33 mouse cellular contexts compared by ENCODE assay signal in genomic region chr13:112457366-112457765, GRCm38 (mm10). TPM values are rescaled to one million over a fixed set of nuclear protein-coding genes. Genes with fewer than 3 reads are reported as not detected.
DNase-seq lines count a peak whose midpoint lies in the region; ATAC-seq and TF ChIP-seq lines count a peak whose summit lies in the region.
"Had no signal": no experiment of that assay in that cellular context is flagged by ENCODE, and none has a peak within 500 bp of the region (broad histone marks: within the 10 kb centered on the region; RNA-seq: fewer than 3 reads in every experiment).

No protein-coding gene starts in this region.

- intact Hi-C loops in heart, postnatal 36 days (cut with DNase I), result no loop called here

- no peak overlapping the region for H3K4me3 ChIP-seq in heart, embryonic 13.5 days
- no peak overlapping the region for H3K4me3 ChIP-seq in kidney, embryonic 15.5 days (replicated peaks)
- no peak overlapping the region for H3K4me3 ChIP-seq in kidney, embryonic 14.5 days (ENCODE audit: low read length)
- no peak overlapping the region for H3K4me3 ChIP-seq in lung, embryonic 14.5 days (ENCODE audit: low read depth, low read length)
- H3K4me3 ChIP-seq: embryonic facial prominence, embryonic 12.5 days; erythroblast, embryonic 14.5 days; gastrocnemius, adult 2 months; hindbrain, embryonic 10.5 days; hindbrain, embryonic 15.5 days; myocyte; neural tube, embryonic 12.5 days had no signal

- peak overlapping the region; percentile 54; the same call in 1 of the 2 replicates for H3K27ac ChIP-seq in heart, embryonic 13.5 days (replicated peaks)
- H3K27ac ChIP-seq in kidney, embryonic 15.5 days, result peak overlapping the region; percentile 82
- no peak overlapping the region; the same call in 1 of the 2 replicates for H3K27ac ChIP-seq in kidney, embryonic 14.5 days (ENCODE audit: low read depth, low read length)
- peak overlapping the region; percentile 42; the same call in 1 of the 2 replicates for H3K27ac ChIP-seq in lung, embryonic 14.5 days (ENCODE audit: low read depth)
- H3K27ac ChIP-seq: gastrocnemius, adult 2 months; hindbrain, embryonic 10.5 days; hindbrain, embryonic 15.5 days; neural tube, embryonic 12.5 days had no signal

- ATAC-seq in heart, embryonic 13.5 days (ENCODE audit: extremely low read depth, insufficient number of reproducible peaks, low FRiP score, low TSS enrichment), result no peak
- ATAC-seq in kidney, embryonic 15.5 days (replicated peaks; ENCODE audit: low FRiP score), result no peak
- no peak for ATAC-seq in kidney, embryonic 14.5 days (ENCODE audit: low FRiP score, low TSS enrichment)
- ATAC-seq in lung, embryonic 14.5 days (ENCODE audit: insufficient read depth), result no peak
- ATAC-seq: forebrain, embryonic 16.5 days; inflammation-experienced regulatory T-cells, adult 6 months; midbrain, embryonic 16.5 days; Patski had no signal

- H3K4me1 ChIP-seq in heart, embryonic 13.5 days, result peaks cover 14% of the 10 kb centered on the region
- H3K4me1 ChIP-seq in kidney, embryonic 15.5 days, result peaks cover 8% of the 10 kb centered on the region; the same call in 1 of the 2 replicates
- no peaks in the 10 kb centered on the region for H3K4me1 ChIP-seq in kidney, embryonic 14.5 days (ENCODE audit: control insufficient read depth, insufficient read depth, low read length)
- H3K4me1 ChIP-seq in lung, embryonic 14.5 days (ENCODE audit: insufficient read depth), result 0 out of 2 replicates have a peak, but pooled peaks cover 5% of the 10 kb centered on the region
- H3K4me1 ChIP-seq: embryonic facial prominence, embryonic 12.5 days; hindbrain, embryonic 10.5 days; hindbrain, embryonic 15.5 days; neural tube, embryonic 12.5 days had no signal

- no peak for TF ChIP-seq CTCF in lung, embryonic 14.5 days (IDR thresholded peaks at IDR 0.05; ENCODE audit: low read depth)

- H3K36me3 ChIP-seq in heart, embryonic 13.5 days, result no peaks in the 10 kb centered on the region
- H3K36me3 ChIP-seq in kidney, embryonic 15.5 days, result no peaks in the 10 kb centered on the region
- H3K36me3 ChIP-seq in kidney, embryonic 14.5 days (ENCODE audit: control insufficient read depth, insufficient read depth, low read length), result no peaks in the 10 kb centered on the region
- H3K36me3 ChIP-seq in lung, embryonic 14.5 days (ENCODE audit: insufficient read depth), result no peaks in the 10 kb centered on the region
- H3K36me3 ChIP-seq: embryonic facial prominence, embryonic 12.5 days; G1E; hindbrain, embryonic 10.5 days; hindbrain, embryonic 15.5 days; neural tube, embryonic 12.5 days had no signal

- no peak overlapping the region for H3K9ac ChIP-seq in heart, embryonic 13.5 days
- H3K9ac ChIP-seq in kidney, embryonic 15.5 days, result no peak overlapping the region
- no peak overlapping the region for H3K9ac ChIP-seq in kidney, embryonic 14.5 days (ENCODE audit: low read depth, low read length)
- no peak overlapping the region for H3K9ac ChIP-seq in lung, embryonic 14.5 days
- H3K9ac ChIP-seq: embryonic facial prominence, embryonic 12.5 days; hindbrain, embryonic 15.5 days; neural tube, embryonic 12.5 days had no signal

- H3K4me2 ChIP-seq in heart, embryonic 13.5 days, result no peak overlapping the region
- H3K4me2 ChIP-seq in kidney, embryonic 15.5 days, result no peak overlapping the region
- H3K4me2 ChIP-seq in kidney, embryonic 14.5 days (replicated peaks; ENCODE audit: low read depth, low read length), result no peak overlapping the region
- no peak overlapping the region for H3K4me2 ChIP-seq in lung, embryonic 14.5 days
- H3K4me2 ChIP-seq: embryonic facial prominence, embryonic 12.5 days; hindbrain, embryonic 15.5 days; midbrain, embryonic 11.5 days; neural tube, embryonic 12.5 days had no signal

- DNase-seq in heart, postnatal 36 days, result no peak
- DNase-seq in lung, embryonic 14.5 days, result peak; percentile 57
- DNase-seq in lung, adult 18-20 months, result no peak
- no peak for DNase-seq in c-Kit-positive CD71-positive TER-119-positive erythroid progenitor cells, embryonic 14.5 days (ENCODE audit: low spot score)
- DNase-seq: adrenal gland, postnatal 10 days; cerebellum, adult 11 months; cerebellum, adult 9-10 months; cerebellum, postnatal 36 days; gastrocnemius, adult 2 months; gastrocnemius, postnatal 36 days; heart, adult 18-20 months; kidney, adult 8-10 months; kidney, postnatal 4 days; liver; lung, postnatal 14 days; right cerebral cortex, adult 18-20 months; spleen, adult 18-20 months; thymus, postnatal 14 days had no signal

- 56% methylated on average over 6 of the region's 6 CpGs for WGBS in heart, embryonic 13.5 days
- 52% methylated on average over 6 of the region's 6 CpGs for WGBS in kidney, embryonic 15.5 days
- 58% methylated on average over 6 of the region's 6 CpGs for WGBS in kidney, embryonic 14.5 days
- 42% methylated on average over 6 of the region's 6 CpGs for WGBS in lung, embryonic 14.5 days

- H3K9me3 ChIP-seq in heart, embryonic 13.5 days, result no peaks in the 10 kb centered on the region
- no peaks in the 10 kb centered on the region for H3K9me3 ChIP-seq in kidney, embryonic 15.5 days (replicated peaks)
- no peaks in the 10 kb centered on the region for H3K9me3 ChIP-seq in kidney, embryonic 14.5 days (ENCODE audit: control insufficient read depth, low read length)
- no peaks in the 10 kb centered on the region for H3K9me3 ChIP-seq in lung, embryonic 14.5 days (ENCODE audit: low read depth, low read length)
- H3K9me3 ChIP-seq: embryonic facial prominence, embryonic 12.5 days; G1E; hindbrain, embryonic 10.5 days; hindbrain, embryonic 15.5 days; neural tube, embryonic 12.5 days had no signal

- no peaks in the 10 kb centered on the region for H3K27me3 ChIP-seq in heart, embryonic 13.5 days (replicated peaks)
- H3K27me3 ChIP-seq in kidney, embryonic 15.5 days, result no peaks in the 10 kb centered on the region
- no peaks in the 10 kb centered on the region for H3K27me3 ChIP-seq in kidney, embryonic 14.5 days (ENCODE audit: control insufficient read depth, insufficient read depth, low read length)
- H3K27me3 ChIP-seq in lung, embryonic 14.5 days (ENCODE audit: insufficient read depth, low read length), result no peaks in the 10 kb centered on the region
- H3K27me3 ChIP-seq: embryonic facial prominence, embryonic 12.5 days; hindbrain, embryonic 15.5 days; neural tube, embryonic 12.5 days; Patski had no signal

RNA-seq across cellular contexts. Expression of gene Il6st, which starts 6.5 kb away (rescaled TPM):
- 42.1 TPM in 2 replicates for polyA plus RNA-seq in heart, embryonic 13.5 days (2015; fragmentation: Nextera tagmentation; extraction: Ambion mirVana)
- 100 to 1,000 TPM; 203 to 252 TPM for total RNA-seq in heart, postnatal 36 days (2021)
- polyA plus RNA-seq in kidney, embryonic 15.5 days (2015; fragmentation: Nextera tagmentation; extraction: Ambion mirVana), result 35.4 and 40.4 TPM in 2 replicates
- 12.4 and 31.8 TPM in 2 replicates for polyA plus RNA-seq in kidney, embryonic 14.5 days (2014; fragmentation: Nextera tagmentation; extraction: Ambion mirVana)
- 41.0 and 41.3 TPM in 2 replicates for polyA plus RNA-seq in lung, embryonic 14.5 days (2014; fragmentation: Nextera tagmentation; extraction: Ambion mirVana)
